In genomic region chrX:135752832-135753231, GRCm38 (mm10) we compare ENCODE assay signal across 8 mouse cellular contexts. TPM values are rescaled to one million over a fixed set of nuclear protein-coding genes. Genes with fewer than 3 reads are reported as not detected.
DNase-seq lines count a peak whose midpoint lies in the region; ATAC-seq lines count a peak whose summit lies in the region.
"Had no signal": no experiment of that assay in that cellular context is flagged by ENCODE, and none has a peak within 500 bp of the region (broad histone marks: within the 10 kb centered on the region; RNA-seq: fewer than 3 reads in every experiment).

No protein-coding gene starts in this region.

- H3K27me3 ChIP-seq in forebrain, embryonic 13.5 days = no peaks in the 10 kb centered on the region
- H3K27me3 ChIP-seq in hindbrain, embryonic 11.5 days (ENCODE audit: control insufficient read depth, insufficient read depth, low read length) = no peaks in the 10 kb centered on the region
- H3K27me3 ChIP-seq: limb, embryonic 13.5 days had no signal

- WGBS in forebrain, embryonic 13.5 days = 0% methylated on average over 2 of the region's 2 CpGs
- 3% methylated on average over 2 of the region's 2 CpGs for WGBS in hindbrain, embryonic 11.5 days

- no peak overlapping the region for H3K9ac ChIP-seq in forebrain, embryonic 13.5 days
- no peak overlapping the region for H3K9ac ChIP-seq in hindbrain, embryonic 11.5 days (ENCODE audit: low read depth, low read length)
- H3K9ac ChIP-seq: limb, embryonic 13.5 days had no signal

- no peak overlapping the region for H3K4me2 ChIP-seq in forebrain, embryonic 13.5 days
- no peak overlapping the region for H3K4me2 ChIP-seq in hindbrain, embryonic 11.5 days (replicated peaks; ENCODE audit: low read depth, low read length)
- H3K4me2 ChIP-seq: limb, embryonic 13.5 days had no signal

- H3K4me3 ChIP-seq in forebrain, embryonic 13.5 days = no peak overlapping the region
- no peak overlapping the region for H3K4me3 ChIP-seq in hindbrain, embryonic 11.5 days (ENCODE audit: low read depth, low read length)
- H3K4me3 ChIP-seq: limb, embryonic 13.5 days had no signal

- ATAC-seq in forebrain, embryonic 13.5 days = peak; percentile 50
- ATAC-seq in hindbrain, embryonic 11.5 days (ENCODE audit: low FRiP score) = 0 out of 2 replicates have a peak, but pooled peaks have one; percentile 30

- H3K4me1 ChIP-seq in forebrain, embryonic 13.5 days = no peaks in the 10 kb centered on the region
- H3K4me1 ChIP-seq in hindbrain, embryonic 11.5 days (replicated peaks; ENCODE audit: control insufficient read depth, insufficient read depth, low read length) = no peaks in the 10 kb centered on the region
- H3K4me1 ChIP-seq: limb, embryonic 13.5 days had no signal

- no peaks in the 10 kb centered on the region for H3K9me3 ChIP-seq in forebrain, embryonic 13.5 days (replicated peaks)
- H3K9me3 ChIP-seq in hindbrain, embryonic 11.5 days (ENCODE audit: control insufficient read depth, low read length) = no peaks in the 10 kb centered on the region
- H3K9me3 ChIP-seq: limb, embryonic 13.5 days had no signal

- H3K36me3 ChIP-seq in forebrain, embryonic 13.5 days (ENCODE audit: poor library complexity, severe bottlenecking) = peaks cover 6% of the 10 kb centered on the region
- H3K36me3 ChIP-seq in hindbrain, embryonic 11.5 days (ENCODE audit: control insufficient read depth, insufficient read depth, low read length) = no peaks in the 10 kb centered on the region
- H3K36me3 ChIP-seq: limb, embryonic 13.5 days had no signal

- DNase-seq in Muller cell, postnatal 12 days (ENCODE audit: inconsistent ontology term) = peak; percentile 28
- DNase-seq in c-Kit-positive CD71-negative TER-119-negative erythroid progenitor cells, embryonic 14.5 days (ENCODE audit: low read depth) = peak; percentile 61
- DNase-seq in hindbrain, embryonic 11.5 days (ENCODE audit: low spot score) = peak; percentile 83
- peak; percentile 52 to 81 for DNase-seq in layer of hippocampus, postnatal 25 days (ENCODE audit: extremely low spot score in 1 of 2, low spot score in 1 of 2)
- DNase-seq in mesoderm, embryonic 11.5 days (ENCODE audit: low read depth, low spot score) = peak; percentile 73
- peak; percentile 37 for DNase-seq in skeletal muscle tissue, adult 2 months (ENCODE audit: low read depth, low spot score)

- H3K27ac ChIP-seq in forebrain, embryonic 13.5 days = no peak overlapping the region
- no peak overlapping the region for H3K27ac ChIP-seq in hindbrain, embryonic 11.5 days (ENCODE audit: low read depth, low read length)
- H3K27ac ChIP-seq: limb, embryonic 13.5 days had no signal

RNA-seq across cellular contexts. Expression of gene Armcx5, which starts 10.3 kb away (rescaled TPM):
- polyA plus RNA-seq in forebrain, embryonic 13.5 days (2015; fragmentation: Nextera tagmentation; extraction: Ambion mirVana) = 10.9 and 11.7 TPM in 2 replicates
- polyA plus RNA-seq in hindbrain, embryonic 11.5 days (2014; fragmentation: Nextera tagmentation; extraction: Ambion mirVana) = 9.1 and 9.8 TPM in 2 replicates
- total RNA-seq in layer of hippocampus, postnatal 25 days (2021) = 10 to 100 TPM; 22.5 to 27.6 TPM

RNA-seq across cellular contexts. Expression of gene Gprasp1, which starts 10.3 kb away (rescaled TPM):
- 86.9 and 111 TPM in 2 replicates for polyA plus RNA-seq in forebrain, embryonic 13.5 days (2015; fragmentation: Nextera tagmentation; extraction: Ambion mirVana)
- 69.0 and 75.2 TPM in 2 replicates for polyA plus RNA-seq in hindbrain, embryonic 11.5 days (2014; fragmentation: Nextera tagmentation; extraction: Ambion mirVana)
- total RNA-seq in layer of hippocampus, postnatal 25 days (2021) = 100 to 1,000 TPM; 279 to 293 TPM

RNA-seq across cellular contexts. Expression of gene Tmsb15a, which starts 27.8 kb away (rescaled TPM):
- not detected in 2 replicates for polyA plus RNA-seq in forebrain, embryonic 13.5 days (2015; fragmentation: Nextera tagmentation; extraction: Ambion mirVana)
- not detected in 2 replicates for polyA plus RNA-seq in hindbrain, embryonic 11.5 days (2014; fragmentation: Nextera tagmentation; extraction: Ambion mirVana)
- not detected for total RNA-seq in layer of hippocampus, postnatal 25 days (2021)

RNA-seq across cellular contexts. Expression of gene Bhlhb9, which starts 44.6 kb away (rescaled TPM):
- 79.4 and 94.8 TPM in 2 replicates for polyA plus RNA-seq in forebrain, embryonic 13.5 days (2015; fragmentation: Nextera tagmentation; extraction: Ambion mirVana)
- polyA plus RNA-seq in hindbrain, embryonic 11.5 days (2014; fragmentation: Nextera tagmentation; extraction: Ambion mirVana) = 72.1 and 73.3 TPM in 2 replicates
- 10 to 100 TPM; 63.7 to 65.2 TPM for total RNA-seq in layer of hippocampus, postnatal 25 days (2021)

RNA-seq across cellular contexts. Expression of gene Tcp11x2, which starts 59.2 kb away (rescaled TPM):
- not detected in 2 replicates for polyA plus RNA-seq in forebrain, embryonic 13.5 days (2015; fragmentation: Nextera tagmentation; extraction: Ambion mirVana)
- polyA plus RNA-seq in hindbrain, embryonic 11.5 days (2014; fragmentation: Nextera tagmentation; extraction: Ambion mirVana) = not detected in 2 replicates
- total RNA-seq in layer of hippocampus, postnatal 25 days (2021) = not detected
- polyA plus RNA-seq: limb, embryonic 13.5 days had no signal

Comparison
In these comparisons a context has a peak if more than half of its experiments do, and no peak if none do; other contexts are left out.
1. DNase-seq: peak in every context shown above with its lines; median percentile 83 in hindbrain, embryonic 11.5 days; 73 in mesoderm, embryonic 11.5 days; 66 in layer of hippocampus, postnatal 25 days; 61 in c-Kit-positive CD71-negative TER-119-negative erythroid progenitor cells, embryonic 14.5 days; 37 in skeletal muscle tissue, adult 2 months; 28 in Muller cell, postnatal 12 days.